Mouse (Mus musculus) ovary, adult 18-20 months (tissue): ENCODE results near the gene Thada.
A peak's percentile ranks its signal among the peaks of the same experiment; 100 is the strongest.

ENCODE experiments used
- DNase-seq: peaks from one replicate; pipeline ENCODE4 v3.0.0; 2022; ENCODE audit warnings: low spot score, mixed read lengths

The Thada gene

GRCm38 (mm10) chr17:84474312-84474711 is 8.3 kb upstream of the Thada start:
- no peak for DNase-seq

GRCm38 (mm10) chr17:84435012-84435411 is 31.0 kb downstream of the Thada start:
- DNase-seq = no peak

DNA sequence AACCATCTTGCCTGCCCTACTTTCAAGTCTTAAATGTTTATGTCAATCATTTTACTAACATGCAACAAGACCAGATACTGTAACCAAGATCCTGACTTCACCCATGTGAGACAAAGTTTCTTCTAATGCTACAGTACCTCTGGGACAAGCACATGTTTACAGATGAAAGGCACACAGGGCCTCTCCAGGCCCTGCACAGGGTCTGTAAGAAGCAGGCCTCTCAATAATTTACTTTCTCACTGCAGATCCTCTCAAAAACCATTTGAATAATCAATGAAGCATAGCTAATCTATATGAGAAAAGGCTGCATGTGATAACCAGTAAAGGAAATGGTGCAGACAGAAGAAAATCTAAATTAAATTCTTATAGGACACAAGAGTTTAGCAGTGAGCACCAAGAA is 31.8 kb downstream of the Thada start:
- no peak for DNase-seq

DNA sequence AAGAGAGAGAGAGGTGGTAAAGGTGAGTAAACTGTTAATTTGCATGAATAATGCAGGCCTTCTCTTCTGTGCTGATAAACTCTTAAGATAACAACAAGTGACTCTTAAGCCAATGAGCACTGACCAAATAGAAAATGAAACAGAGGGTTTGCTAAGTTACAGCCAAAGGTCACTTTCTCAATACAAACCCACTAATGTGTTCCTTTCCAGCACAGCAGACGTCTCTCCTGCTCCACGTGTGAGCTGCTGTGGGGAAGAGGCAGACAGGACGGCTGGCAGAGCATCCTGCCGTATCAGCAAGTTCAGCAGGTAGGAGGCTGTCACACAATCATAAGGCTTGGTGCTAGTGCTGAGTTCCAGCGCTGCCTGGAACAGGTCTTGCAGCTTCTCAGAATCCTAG is 34.0 kb downstream of the Thada start:
- no peak for DNase-seq

GRCm38 (mm10) chr17:84424258-84424657 is 41.7 kb downstream of the Thada start:
- DNase-seq = no peak

GRCm38 (mm10) chr17:84422916-84423315 is 43.1 kb downstream of the Thada start:
- DNase-seq = no peak

DNA sequence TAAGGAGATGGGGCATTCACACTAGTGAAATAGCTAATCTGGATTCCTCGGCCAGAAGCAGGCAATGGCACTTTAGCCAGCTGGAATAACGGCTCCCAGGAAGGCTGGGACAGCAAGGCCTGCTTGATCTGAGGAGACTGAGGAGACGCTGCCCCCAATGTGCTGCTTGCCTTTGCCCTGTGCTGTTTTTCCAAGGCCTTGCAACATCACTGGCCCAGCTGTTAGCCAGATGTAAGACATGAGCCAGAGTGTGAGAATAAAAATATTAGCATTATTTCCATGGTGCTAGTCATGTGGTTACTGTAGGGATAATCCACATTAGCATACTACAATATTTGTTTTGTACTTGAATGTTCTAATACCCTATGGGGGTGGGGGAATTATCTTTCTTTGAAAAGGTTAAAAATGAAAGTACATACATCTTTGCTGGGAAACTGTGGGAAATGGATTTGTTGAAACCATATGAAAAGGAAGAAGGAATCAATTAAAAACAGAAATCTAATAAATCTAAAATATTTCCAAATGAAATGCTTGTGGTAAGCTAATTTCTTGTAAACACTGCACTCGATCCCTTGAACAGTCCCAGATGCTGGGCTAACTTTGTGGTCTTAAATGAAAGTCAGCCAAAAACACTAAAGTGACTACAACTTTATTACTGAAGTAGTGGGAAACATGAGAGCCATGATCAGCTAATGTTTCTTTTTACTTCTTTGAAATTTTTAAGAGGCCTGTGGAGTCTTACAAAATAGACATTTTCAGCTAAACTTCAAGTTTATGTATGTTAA is 43.8 kb downstream of the Thada start:
- peak; percentile 44 for DNase-seq

- DNase-seq = no peak
Observed at GRCm38 (mm10) chr17:84421042-84421441, 45.0 kb downstream of the Thada start.

DNA sequence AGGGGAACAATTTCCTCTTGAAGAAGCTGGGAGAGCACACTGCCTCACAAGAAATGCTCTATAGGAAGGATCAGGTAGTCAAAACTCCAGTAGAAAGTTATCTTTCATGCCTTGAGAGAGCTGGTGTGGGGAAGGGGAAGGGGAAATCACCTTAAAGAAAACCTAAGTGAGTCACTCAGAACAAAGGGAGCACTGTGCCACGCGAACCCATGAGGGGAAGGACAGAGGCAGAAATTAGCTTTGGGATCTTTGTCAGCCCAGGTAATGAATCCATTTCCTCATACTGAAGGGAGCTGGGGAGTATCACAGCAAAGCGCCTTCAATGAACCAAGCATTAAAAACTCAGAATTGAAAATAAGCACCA is 45.7 kb downstream of the Thada start:
- no peak for DNase-seq

DNA sequence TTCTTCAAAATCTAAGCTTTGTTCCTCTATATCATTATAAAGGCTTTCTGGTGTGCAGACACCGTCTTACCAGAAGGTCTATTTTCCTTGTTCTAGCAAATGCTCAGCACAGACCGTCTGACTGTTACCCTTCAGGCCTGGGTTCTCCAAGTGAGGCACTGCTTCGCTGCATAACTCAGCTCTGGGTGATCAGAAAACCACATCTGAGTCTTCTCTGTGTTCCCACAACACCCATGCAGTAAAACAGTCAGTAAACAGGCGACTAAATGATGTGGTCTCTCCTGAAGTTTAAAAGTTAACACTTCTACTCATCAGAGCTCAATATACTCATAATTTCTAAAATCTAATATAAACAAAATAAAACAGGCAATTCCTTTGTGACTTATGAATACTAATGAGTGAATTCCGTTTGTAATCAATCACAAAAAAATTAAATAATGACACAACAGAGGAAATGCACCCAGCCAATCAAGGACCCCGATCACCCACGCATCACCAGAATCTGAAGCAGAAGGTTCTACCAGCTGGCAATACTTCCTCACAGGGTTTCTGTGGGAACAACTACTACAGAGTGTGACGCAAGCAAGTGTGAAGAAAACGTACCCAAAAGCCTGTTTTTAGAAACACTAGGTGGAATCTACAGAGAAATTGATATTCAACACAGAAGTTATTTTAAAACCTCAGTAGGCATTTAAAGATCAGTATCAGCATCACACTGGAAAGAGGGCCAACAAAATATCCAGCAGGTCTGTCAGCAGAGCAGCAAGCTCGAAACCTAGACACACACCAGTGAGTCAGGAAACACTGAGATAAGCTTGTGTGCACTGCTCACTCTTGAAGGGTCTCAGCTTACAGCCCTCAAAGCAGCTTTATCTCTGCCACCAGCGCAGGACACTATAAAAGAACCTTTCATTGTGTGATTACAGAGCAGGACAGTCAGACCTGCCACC is 46.4 kb downstream of the Thada start:
- DNase-seq = no peak

DNA sequence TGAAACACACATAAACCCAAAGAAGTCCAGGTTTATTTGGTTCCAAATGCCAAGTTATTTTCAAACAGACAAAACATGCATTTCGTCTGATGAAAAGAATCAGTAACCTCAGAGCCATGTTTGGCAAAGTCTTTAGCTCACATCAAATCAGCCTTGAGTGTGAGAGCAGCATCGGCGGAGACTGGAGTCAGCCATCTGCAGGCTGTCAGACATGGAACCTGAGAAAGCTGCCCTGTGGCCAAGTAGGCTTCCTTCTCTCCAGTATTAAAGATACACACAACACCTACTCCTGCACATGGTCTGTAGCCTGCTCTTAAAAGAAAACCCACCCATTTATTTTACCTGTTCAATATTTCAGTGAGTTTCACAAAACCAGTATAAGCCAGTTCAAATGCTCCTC is 50.1 kb downstream of the Thada start:
- no peak for DNase-seq

DNA sequence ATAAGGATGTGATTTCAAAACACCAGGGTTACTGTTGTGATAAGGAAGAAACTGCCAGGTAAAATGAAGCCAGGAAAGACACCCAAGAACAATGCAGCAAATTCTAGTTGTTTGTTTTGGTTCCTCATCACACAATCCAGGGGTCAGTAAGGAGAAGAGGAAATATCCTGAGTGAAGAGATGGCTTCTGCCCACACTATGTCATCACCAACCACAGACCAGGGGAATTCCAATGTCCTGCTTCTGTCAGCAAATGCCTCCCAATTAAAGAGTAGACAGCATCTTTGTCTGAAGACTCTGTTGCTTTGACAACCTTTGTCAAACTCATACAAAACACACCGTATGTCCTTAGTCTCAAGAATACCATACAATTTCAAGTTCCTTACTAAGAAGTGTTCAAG is 57.3 kb downstream of the Thada start:
- DNase-seq = no peak

DNA sequence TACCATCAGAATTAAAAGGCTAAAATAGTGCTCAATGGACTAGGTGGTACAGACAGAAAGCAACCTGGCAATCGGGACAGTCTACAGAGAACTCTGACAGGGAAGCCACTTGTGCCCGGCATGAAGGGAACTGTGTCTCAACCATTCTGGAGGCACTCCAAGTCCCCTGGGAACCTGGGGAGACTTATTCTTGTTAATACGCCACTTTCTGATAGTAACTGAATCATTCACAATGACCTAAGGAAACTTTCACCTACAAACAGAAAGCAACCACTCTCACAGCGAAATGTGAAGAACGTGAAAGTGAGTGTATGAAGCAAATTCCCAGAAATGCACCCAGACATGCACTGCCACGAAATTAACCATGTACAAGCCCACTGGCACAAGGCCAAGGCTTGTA is 60.4 kb downstream of the Thada start:
- no peak for DNase-seq

- no peak for DNase-seq
Observed at GRCm38 (mm10) chr17:84401796-84402195, 64.2 kb downstream of the Thada start.

DNA sequence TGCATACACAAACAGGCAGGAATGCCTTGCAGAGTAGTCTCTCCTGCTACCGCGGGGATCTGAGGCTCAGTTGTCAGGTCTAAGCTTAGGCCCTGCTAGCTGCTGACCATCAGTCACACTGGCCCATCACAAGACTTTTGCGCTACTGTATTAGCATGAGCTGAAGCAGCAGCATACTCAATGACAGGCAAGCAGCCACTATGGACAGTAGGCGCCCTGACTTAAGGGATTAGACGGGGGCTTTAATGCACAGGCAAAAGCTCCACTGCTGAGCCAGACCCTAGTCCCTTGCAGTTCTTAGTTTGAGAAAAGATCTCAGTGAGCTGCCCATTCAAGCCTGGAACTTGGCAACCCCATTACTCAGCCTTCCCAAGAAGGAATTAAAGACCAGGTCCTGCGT is 66.6 kb downstream of the Thada start:
- no peak for DNase-seq

- DNase-seq = no peak
Observed at GRCm38 (mm10) chr17:84390026-84390425, 76.0 kb downstream of the Thada start.

- DNase-seq = no peak
Observed at GRCm38 (mm10) chr17:84386176-84386575, 79.8 kb downstream of the Thada start.

DNA sequence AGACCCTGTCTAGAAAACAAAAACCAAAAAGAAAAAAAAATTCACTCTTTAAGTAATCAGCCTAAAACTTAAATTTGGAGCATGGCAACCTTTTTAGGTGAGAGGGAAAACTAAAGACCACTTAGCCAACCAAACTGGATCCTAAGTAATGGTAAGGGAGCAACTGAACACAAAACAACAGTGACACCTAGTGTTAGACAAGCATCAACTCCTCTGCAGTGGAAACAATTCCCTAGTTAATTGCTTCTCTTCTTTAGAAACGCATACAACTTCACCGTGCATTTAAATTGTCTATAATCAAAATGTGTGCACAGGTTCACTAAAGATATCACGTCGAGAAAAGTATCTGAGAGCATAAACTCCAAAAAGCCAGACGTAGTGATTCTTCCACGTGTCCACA is 80.3 kb downstream of the Thada start:
- no peak for DNase-seq

GRCm38 (mm10) chr17:84384661-84385060 is 81.3 kb downstream of the Thada start:
- no peak for DNase-seq

DNA sequence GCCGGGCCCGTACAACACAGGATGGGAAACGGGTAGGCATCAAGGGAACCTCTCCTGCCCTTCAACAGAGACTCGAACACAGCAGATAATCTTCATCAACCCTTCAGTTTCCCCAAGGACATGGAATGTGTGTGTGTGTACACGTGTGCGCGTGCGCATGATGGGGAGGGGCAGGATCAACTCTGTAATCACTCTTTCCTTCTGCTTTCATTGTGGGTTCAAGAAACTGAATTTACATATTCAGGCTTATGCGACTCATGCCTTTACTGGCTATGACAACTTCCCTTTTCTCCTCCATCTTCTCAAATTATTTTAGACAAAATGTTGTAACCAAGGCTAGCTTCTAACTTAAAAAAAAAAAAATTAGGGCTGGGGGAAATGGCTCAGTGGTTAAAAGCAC is 85.7 kb downstream of the Thada start:
- DNase-seq = no peak

DNA sequence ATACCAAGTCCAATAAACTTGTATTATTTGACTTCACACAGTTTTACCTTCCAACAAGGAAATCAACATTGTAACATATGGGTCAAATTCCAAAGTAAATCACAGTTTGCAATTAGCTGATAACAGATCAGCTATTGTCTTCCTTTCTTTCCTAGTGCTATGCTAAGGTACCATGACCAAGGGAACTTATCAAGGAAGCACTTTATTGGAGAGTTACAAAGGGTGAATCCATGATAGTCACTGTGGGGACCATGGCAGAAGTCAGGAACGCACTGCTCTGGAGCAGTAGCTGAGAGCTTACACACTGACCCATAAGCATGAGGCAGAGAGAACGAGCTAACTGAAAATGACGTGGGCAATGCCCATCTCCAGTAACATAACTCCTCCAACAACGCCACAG is 89.1 kb downstream of the Thada start:
- no peak for DNase-seq

GRCm38 (mm10) chr17:84372411-84373045 is 93.5 kb downstream of the Thada start:
- DNase-seq = no peak

DNA sequence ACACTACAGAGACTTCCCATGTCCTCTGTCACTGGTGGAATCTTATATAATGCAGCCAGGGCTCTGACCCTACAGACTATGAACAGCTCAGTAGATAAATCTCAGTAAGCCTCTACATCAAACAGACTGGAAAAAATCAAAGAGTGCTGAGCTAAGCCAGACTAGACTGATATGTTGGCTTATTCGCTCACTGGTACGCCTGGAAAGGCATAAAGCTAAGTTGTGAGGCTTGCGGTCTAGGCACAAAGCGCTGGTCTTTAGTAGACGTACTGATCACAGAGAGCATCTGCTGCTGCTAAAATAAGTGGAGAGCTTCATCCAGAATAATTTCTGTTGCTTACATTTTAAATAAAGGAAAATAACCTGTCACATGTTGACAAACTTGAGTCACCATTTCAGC is 95.6 kb downstream of the Thada start:
- no peak for DNase-seq
